Mouse (Mus musculus) neural tube, embryonic 11.5 days (tissue): ENCODE results near the gene Zfp358. TPM values are rescaled to one million over a fixed set of nuclear protein-coding genes. Genes with fewer than 3 reads are reported as not detected.

Experiments
- ATAC-seq: fragments of 200-750 bp; cut with Nextera tagmentation; 2 replicates; pipeline ENCODE4 v1.8.0; 2017; ENCODE audit warnings: moderate number of reproducible peaks, mild to moderate bottlenecking, moderate TSS enrichment, moderate library complexity; ENCODE audit not compliant: insufficient read depth, low FRiP score, low TSS enrichment
- DNase-seq: peaks from one replicate; pipeline ENCODE4 v3.0.0-alpha.2; 2015; ENCODE audit warnings: low spot score
- H3K27ac ChIP-seq: fragments of 300-500 bp; sonication (generic); 2 replicates; pipeline ENCODE4 v1.5.1; 2014; ENCODE audit warnings: low read depth, mild to moderate bottlenecking, low read length
- H3K27me3 ChIP-seq: fragments of 300-500 bp; sonication (generic); 2 replicates; pipeline ENCODE4 v1.6.1; 2014; ENCODE audit warnings: mild to moderate bottlenecking, low read length, mixed read lengths; ENCODE audit not compliant: control insufficient read depth, insufficient read depth
- H3K36me3 ChIP-seq: fragments of 300-500 bp; sonication (generic); 2 replicates; pipeline ENCODE4 v1.6.1; 2014; ENCODE audit warnings: mild to moderate bottlenecking, low read length, moderate library complexity, mixed read lengths; ENCODE audit not compliant: control insufficient read depth, insufficient read depth
- H3K4me1 ChIP-seq: fragments of 300-500 bp; sonication (generic); 2 replicates; pipeline ENCODE4 v1.6.1; 2014; ENCODE audit warnings: low read length, mixed read lengths; ENCODE audit not compliant: control insufficient read depth, insufficient read depth
- H3K4me2 ChIP-seq: fragments of 300-500 bp; sonication (generic); 2 replicates; pipeline ENCODE4 v1.6.1; 2014; ENCODE audit warnings: low read depth, mild to moderate bottlenecking, moderate library complexity
- H3K4me3 ChIP-seq: fragments of 300-500 bp; sonication (generic); 2 replicates; pipeline ENCODE4 v1.5.1; 2014; ENCODE audit warnings: low read depth, low read length
- H3K9ac ChIP-seq: fragments of 300-500 bp; sonication (generic); 2 replicates; pipeline ENCODE4 v1.6.1; 2014; ENCODE audit warnings: mild to moderate bottlenecking, low read length
- H3K9me3 ChIP-seq: fragments of 300-500 bp; sonication (generic); 2 replicates; pipeline ENCODE4 v1.6.1; 2016; ENCODE audit warnings: low read length; ENCODE audit not compliant: control insufficient read depth
- WGBS: fragments of 180-500 bp; shearing (Covaris S2); extraction: QIAGEN DNeasy Blood & Tissue Kit; methylation state at CpG from one replicate; pipeline ENCODE4 v1.1.7; 2014; 5-methylcytosine and 5-hydroxymethylcytosine counted together
- polyA plus RNA-seq: library from polyadenylated mRNA; unstranded; fragments of >200 nt; fragmentation: Nextera tagmentation; extraction: Ambion mirVana; gene quantifications from 2 replicates; pipeline ENCODE4 v1.2.1, GENCODE M21; 2014

Zfp358 gene
- polyA plus RNA-seq, 1 experiment from 2014 or later = 29.9 TPM

DNA sequence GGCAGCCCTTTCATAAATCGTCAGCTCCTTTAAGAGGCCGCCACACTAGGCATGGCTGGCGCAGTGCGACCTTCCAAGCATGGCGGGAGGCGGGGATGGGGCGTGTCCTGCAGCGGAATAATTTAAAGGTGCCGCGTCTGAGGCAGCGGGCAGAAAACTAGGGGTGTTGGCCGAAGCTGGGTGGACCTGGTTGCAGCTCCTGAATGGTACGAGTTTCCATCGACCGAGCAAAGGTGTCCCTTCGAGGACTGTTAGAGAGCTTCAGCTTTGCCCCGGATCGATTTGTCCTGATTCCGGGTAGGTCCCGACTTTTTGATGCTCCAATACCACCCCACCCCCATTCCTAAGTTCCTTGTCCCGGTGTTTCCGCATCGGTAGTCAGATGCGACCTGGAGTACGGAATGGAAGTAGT lies 22.3 kb downstream of the Zfp358 start, which contains the start of gene Pnpla6:
TSS of gene Pnpla6 (plus strand) at position 125 of the 412 bp plus-strand sequence.
- Histone ChIP-seq H3K4me2 (peak within 1 kb of the TSS; percentile 98), H3K27me3 (no peaks in the 10 kb centered on the region), H3K9ac (peak within 1 kb of the TSS; percentile 48), H3K36me3 (peaks cover 3% of the 10 kb centered on the region), H3K27ac (0 out of 2 replicates have a peak within 1 kb of the TSS, but pooled peaks have one; percentile 20), H3K9me3 (no peaks in the 10 kb centered on the region), H3K4me1 (no peaks in the 10 kb centered on the region), H3K4me3 (peak within 1 kb of the TSS; percentile 54)
- DNase-seq (peak; percentile 86), ATAC-seq (peak; percentile 72)
- WGBS = 1% methylated on average over 25 of the region's 25 CpGs

DNA sequence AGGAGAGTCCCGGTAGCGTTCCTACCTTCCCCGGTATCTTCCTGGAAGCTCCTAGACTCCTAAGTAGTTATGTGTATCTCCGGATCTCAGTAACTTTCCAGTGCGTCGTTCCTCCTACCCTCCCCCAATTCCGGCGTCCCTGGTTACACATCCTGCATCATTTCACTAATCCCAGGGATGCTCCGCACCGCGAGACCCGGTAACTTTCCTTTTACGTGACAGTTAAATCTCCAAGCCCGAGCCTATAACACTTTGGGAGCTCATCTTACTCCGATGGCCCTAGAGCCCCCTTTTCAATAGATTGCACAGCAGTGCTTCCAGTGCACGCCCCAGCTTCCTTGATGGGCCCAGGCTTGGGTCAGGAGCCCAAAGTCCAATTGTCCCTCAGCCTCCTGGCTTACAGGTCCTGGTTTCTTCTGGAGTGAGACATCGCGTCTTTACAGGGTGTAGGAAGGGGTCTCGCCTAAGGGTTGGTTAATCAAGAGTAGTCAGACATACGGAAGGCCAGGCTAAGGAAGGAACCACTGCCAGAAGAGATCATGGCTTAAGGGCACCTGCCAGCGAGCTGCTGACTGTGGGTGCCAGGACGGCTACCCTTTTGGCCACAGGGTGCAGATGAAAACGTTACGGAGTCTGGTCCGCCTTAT lies 23.0 kb downstream of the Zfp358 start:
- H3K27me3 ChIP-seq = no peaks in the 10 kb centered on the region
- peak overlapping the region; percentile 98 for H3K4me2 ChIP-seq
- DNase-seq (peak; percentile 44), ATAC-seq (peak; percentile 36)
- 0% methylated on average over 25 of the region's 25 CpGs for WGBS
- no peaks in the 10 kb centered on the region for H3K4me1 ChIP-seq
- H3K9me3 ChIP-seq = no peaks in the 10 kb centered on the region
- H3K27ac ChIP-seq = 0 out of 2 replicates have a peak overlapping the region, but pooled peaks have one; percentile 20
- peak overlapping the region; percentile 54 for H3K4me3 ChIP-seq
- H3K36me3 ChIP-seq = no peaks in the 10 kb centered on the region; the same call in none of the 2 replicates
- peak overlapping the region; percentile 48 for H3K9ac ChIP-seq

DNA sequence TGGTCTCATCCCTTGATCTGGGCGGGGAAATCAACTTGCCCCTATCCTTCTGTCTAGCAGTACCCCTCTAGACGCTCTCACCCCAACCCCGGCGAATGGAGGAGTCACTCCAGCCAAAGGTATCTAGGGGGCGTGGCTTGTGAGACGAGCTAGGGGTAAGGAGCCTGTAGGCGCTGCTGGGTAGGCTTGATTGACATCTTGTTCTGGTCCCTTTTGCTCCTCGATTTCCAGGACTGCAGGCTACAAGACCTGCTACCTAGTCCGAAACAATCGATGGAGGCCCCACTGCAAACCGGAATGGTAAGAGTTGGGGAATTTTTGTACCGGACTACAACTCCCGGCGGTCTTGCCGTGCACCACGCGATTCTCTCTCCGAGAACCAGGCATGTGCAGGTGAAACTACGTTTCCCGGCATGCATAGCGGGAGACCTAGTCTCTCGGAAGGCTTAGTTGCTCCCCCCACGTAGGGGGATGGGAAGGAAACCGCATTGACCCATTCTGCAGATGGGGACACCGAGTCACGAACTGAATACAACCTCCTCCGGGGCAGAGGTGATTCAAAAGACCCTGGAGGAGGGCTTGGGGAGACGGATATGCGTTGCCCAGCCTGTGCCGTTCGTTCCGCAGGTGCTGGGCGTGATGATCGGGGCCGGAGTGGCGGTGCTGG lies 23.6 kb downstream of the Zfp358 start:
- H3K4me1 ChIP-seq = no peaks in the 10 kb centered on the region
- H3K9ac ChIP-seq = peak overlapping the region; percentile 48
- DNase-seq (peak; percentile 89), ATAC-seq (peak; percentile 86)
- no peaks in the 10 kb centered on the region for H3K9me3 ChIP-seq
- no peak overlapping the region for H3K27ac ChIP-seq
- peak overlapping the region; percentile 98 for H3K4me2 ChIP-seq
- H3K27me3 ChIP-seq = no peaks in the 10 kb centered on the region
- under 1% methylated on average over 36 of the region's 36 CpGs for WGBS
- peak overlapping the region; percentile 54 for H3K4me3 ChIP-seq
- H3K36me3 ChIP-seq = no peaks in the 10 kb centered on the region; the same call in 1 of the 2 replicates

DNA sequence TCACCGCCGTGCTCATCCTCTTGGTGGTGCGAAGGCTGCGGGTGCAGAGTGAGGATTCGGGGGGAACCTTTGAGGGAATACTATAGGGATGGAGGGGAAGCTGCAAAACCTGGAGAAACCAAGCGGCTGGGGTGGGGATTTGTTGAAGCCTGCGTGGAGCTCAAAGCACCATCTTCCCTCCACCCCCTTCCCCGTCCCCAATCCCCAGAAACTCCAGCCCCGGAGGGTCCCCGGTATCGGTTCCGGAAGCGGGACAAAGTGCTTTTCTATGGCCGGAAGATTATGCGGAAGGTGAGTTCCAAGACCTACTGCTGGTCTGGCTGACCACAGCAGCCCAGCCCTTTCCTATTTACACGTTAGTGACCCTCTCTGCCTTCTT lies 24.2 kb downstream of the Zfp358 start:
- H3K27ac ChIP-seq = no peak overlapping the region
- peak overlapping the region; percentile 27; the same call in 1 of the 2 replicates for H3K9ac ChIP-seq
- no peaks in the 10 kb centered on the region for H3K9me3 ChIP-seq
- H3K36me3 ChIP-seq = no peaks in the 10 kb centered on the region; the same call in 1 of the 2 replicates
- ATAC-seq (no peak), DNase-seq (peak; percentile 32)
- WGBS = 9% methylated on average over 16 of the region's 16 CpGs
- H3K4me2 ChIP-seq = peak overlapping the region; percentile 98
- peak overlapping the region; percentile 54 for H3K4me3 ChIP-seq
- no peaks in the 10 kb centered on the region for H3K4me1 ChIP-seq
- H3K27me3 ChIP-seq = no peaks in the 10 kb centered on the region

DNA sequence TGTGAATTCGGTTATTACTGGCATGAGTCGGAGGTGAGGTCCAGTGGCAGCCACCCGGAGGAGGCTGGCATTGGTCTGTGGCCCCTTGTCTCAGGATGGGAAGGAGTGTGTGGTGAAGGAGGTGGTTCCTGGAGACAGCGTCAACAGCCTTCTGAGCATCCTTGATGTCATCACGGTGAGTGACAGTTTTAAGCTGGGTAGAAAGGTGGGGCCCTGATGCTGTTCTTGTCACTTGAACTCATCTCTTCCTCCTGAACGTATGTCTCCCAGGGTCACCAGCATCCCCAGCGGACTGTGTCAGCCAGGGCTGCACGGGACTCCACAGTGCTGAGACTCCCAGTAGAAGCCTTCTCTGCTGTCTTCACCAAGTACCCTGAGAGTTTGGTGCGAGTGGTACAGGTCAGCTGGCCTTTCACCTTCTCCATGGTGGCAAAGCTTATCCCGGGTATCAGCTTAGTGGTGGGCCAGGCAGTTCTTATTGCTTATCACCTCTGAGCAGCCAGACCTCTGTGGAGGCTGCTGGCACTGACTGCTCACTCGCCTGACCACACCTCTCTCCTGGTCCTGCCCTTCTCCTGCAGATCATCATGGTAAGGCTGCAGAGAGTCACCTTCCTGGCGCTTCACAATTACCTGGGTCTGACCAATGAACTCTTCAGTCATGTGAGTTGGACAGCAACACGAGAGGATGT lies 29.2 kb downstream of the Zfp358 start:
- Histone ChIP-seq H3K9me3 (no peaks in the 10 kb centered on the region), H3K9ac (no peak overlapping the region), H3K27ac (no peak overlapping the region), H3K4me1 (no peaks in the 10 kb centered on the region), H3K36me3 (peaks cover 6% of the 10 kb centered on the region; the same call in 1 of the 2 replicates), H3K27me3 (no peaks in the 10 kb centered on the region), H3K4me3 (no peak overlapping the region), H3K4me2 (no peak overlapping the region)
- 91% methylated on average over 13 of the region's 13 CpGs for WGBS
- DNase-seq (no peak), ATAC-seq (no peak)

DNA sequence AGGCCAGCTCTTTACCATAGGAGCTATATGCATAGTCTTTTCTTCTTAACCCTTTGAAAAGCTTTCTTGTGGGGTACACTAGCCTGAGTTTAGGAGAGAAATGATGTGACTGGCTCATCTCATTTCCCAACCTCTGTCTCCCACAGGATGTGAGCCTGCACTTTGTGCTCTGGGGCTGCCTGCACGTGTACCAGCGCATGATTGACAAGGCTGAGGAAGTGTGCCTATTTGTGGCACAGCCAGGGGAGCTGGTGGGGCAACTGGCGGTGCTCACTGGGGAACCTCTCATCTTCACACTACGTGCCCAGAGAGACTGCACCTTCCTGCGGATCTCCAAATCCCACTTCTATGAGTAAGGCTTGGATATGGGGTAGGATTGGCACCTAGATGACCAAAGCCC lies 37.9 kb downstream of the Zfp358 start:
- 95% methylated on average over 5 of the region's 5 CpGs for WGBS
- no peak overlapping the region for H3K4me2 ChIP-seq
- no peak for DNase-seq
- no peak overlapping the region for H3K4me3 ChIP-seq
- no peak overlapping the region for H3K27ac ChIP-seq
- H3K36me3 ChIP-seq = peaks cover 3% of the 10 kb centered on the region
- H3K9me3 ChIP-seq = no peaks in the 10 kb centered on the region
- no peak for ATAC-seq
- H3K27me3 ChIP-seq = no peaks in the 10 kb centered on the region
- H3K9ac ChIP-seq = no peak overlapping the region
- no peaks in the 10 kb centered on the region for H3K4me1 ChIP-seq

DNA sequence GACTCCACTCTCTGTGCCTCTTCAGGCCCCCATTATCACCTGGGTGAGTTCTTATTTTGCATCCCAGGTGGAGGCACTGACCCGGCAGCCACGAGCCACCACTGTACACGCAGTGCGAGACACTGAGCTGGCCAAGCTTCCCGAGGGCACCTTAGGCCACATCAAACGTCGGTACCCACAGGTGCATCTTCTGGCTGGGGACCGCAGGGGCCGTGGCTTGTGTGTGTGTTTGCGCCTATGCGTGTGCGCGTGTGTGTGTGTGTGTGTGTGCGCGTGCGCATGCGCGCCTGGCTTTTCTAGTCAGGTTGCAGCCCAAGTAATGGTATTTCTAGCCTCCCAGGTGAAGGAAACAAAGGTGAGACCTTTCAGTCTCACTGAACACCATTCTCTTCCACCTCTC lies 39.0 kb downstream of the Zfp358 start:
- ATAC-seq (no peak), DNase-seq (no peak)
- Histone ChIP-seq H3K4me2 (no peak overlapping the region), H3K4me3 (no peak overlapping the region), H3K4me1 (no peaks in the 10 kb centered on the region), H3K9me3 (no peaks in the 10 kb centered on the region), H3K27ac (no peak overlapping the region), H3K36me3 (peaks cover 6% of the 10 kb centered on the region), H3K9ac (no peak overlapping the region), H3K27me3 (no peaks in the 10 kb centered on the region)
- WGBS = 94% methylated on average over 18 of the region's 18 CpGs

DNA sequence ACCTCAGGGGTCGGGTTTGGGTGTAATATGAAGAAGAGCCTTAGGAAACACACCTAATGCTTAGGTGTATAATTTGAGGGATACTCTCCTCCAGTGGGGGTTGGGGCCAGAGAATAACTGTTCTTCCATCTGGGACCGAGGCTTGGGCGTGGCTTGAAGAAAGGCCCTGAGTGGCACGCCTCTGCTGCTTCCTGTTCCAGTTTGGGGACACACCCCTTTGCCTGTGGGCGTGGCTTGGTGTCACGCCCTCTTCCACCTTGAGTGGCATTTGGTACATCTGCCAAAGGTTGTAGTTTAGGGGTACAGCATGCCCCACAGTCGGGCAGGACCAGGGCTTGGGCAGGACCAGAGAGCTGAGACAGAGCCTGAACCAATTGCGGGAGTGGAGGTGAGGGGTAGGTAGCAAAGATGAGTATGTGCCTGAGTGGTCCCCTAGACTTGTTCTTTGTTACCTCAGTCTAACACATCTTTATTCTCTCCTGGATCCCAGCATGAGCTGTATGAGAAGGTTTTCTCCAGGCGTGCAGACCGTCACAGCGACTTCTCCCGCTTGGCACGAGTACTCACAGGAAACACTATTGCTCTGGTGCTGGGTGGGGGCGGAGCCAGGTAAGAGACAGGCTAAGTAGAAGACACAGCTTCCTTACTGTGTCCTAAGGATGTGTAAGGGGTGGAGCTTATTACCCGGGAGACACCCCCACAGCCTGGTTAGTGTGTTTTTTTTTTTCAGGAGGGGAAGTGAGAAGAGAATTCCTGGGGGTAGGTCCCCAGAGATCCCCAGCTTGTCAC lies 43.3 kb downstream of the Zfp358 start:
- H3K4me1 ChIP-seq = no peaks in the 10 kb centered on the region
- no peak overlapping the region for H3K4me3 ChIP-seq
- peaks cover 5% of the 10 kb centered on the region for H3K36me3 ChIP-seq
- H3K27me3 ChIP-seq = no peaks in the 10 kb centered on the region
- no peak for DNase-seq
- H3K9me3 ChIP-seq = no peaks in the 10 kb centered on the region
- no peak overlapping the region for H3K27ac ChIP-seq
- H3K9ac ChIP-seq = no peak overlapping the region
- ATAC-seq = no peak
- 57% methylated on average over 15 of the region's 15 CpGs for WGBS
- H3K4me2 ChIP-seq = no peak overlapping the region
